Mouse (Mus musculus) urinary bladder, adult 2 months (tissue): ENCODE measurements around the gene 4930404N11Rik. TPM values are rescaled to one million over a fixed set of nuclear protein-coding genes. Genes with fewer than 3 reads are reported as not detected.

Experiments used
- polyA plus RNA-seq: library from polyadenylated mRNA; depleted of rRNA; stranded (reverse); fragments of >200 nt; gene quantifications from 2 replicates; pipeline ENCODE4 v1.2.3, GENCODE M21; 2012; rRNA removed

The 4930404N11Rik gene
- polyA plus RNA-seq, 1 experiment: 2.1 TPM

Other genes starting within 250 kb of the 4930404N11Rik start
- 30.0 and 39.0 TPM in 2 replicates for gene Zbtb7a, start 230.6 kb downstream of the 4930404N11Rik start, polyA plus RNA-seq
- gene Pias4, start 197.9 kb downstream of the 4930404N11Rik start, polyA plus RNA-seq: 12.5 and 17.9 TPM in 2 replicates
- gene Eef2, start 189.2 kb downstream of the 4930404N11Rik start, polyA plus RNA-seq: 1,109 and 1,486 TPM in 2 replicates
- gene Dapk3, start 182.8 kb downstream of the 4930404N11Rik start, polyA plus RNA-seq: 58.2 and 61.1 TPM in 2 replicates
- gene 4930442H23Rik, start 182.0 kb downstream of the 4930404N11Rik start, polyA plus RNA-seq: not detected in 2 replicates
- not detected in 2 replicates for gene Nmrk2, start 163.8 kb downstream of the 4930404N11Rik start, polyA plus RNA-seq
- 0.10 and 0.13 TPM in 2 replicates for gene Atcay, start 135.0 kb downstream of the 4930404N11Rik start, polyA plus RNA-seq
- gene Zfr2, start 132.7 kb downstream of the 4930404N11Rik start, polyA plus RNA-seq: 29.3 and 34.4 TPM in 2 replicates
- 2.2 and 2.6 TPM in 2 replicates for gene Matk, start 112.9 kb downstream of the 4930404N11Rik start, polyA plus RNA-seq
- 95.9 and 103 TPM in 2 replicates for gene Mrpl54, start 98.9 kb downstream of the 4930404N11Rik start, polyA plus RNA-seq
- gene Apba3, start 98.9 kb downstream of the 4930404N11Rik start, polyA plus RNA-seq: 45.9 and 48.3 TPM in 2 replicates
- gene Tjp3, start 74.2 kb downstream of the 4930404N11Rik start, polyA plus RNA-seq: 23.7 and 25.1 TPM in 2 replicates
- 38.6 and 48.9 TPM in 2 replicates for gene Pip5k1c, start 72.9 kb downstream of the 4930404N11Rik start, polyA plus RNA-seq
- 27.7 and 29.5 TPM in 2 replicates for gene Cactin, start 44.7 kb downstream of the 4930404N11Rik start, polyA plus RNA-seq
- gene Tbxa2r, start 37.1 kb downstream of the 4930404N11Rik start, polyA plus RNA-seq: 9.3 and 11.6 TPM in 2 replicates
- 3.2 and 6.5 TPM in 2 replicates for gene Gipc3, start 22.6 kb downstream of the 4930404N11Rik start, polyA plus RNA-seq
- gene Hmg20b, start 15.3 kb downstream of the 4930404N11Rik start, polyA plus RNA-seq: 82.9 and 91.7 TPM in 2 replicates
- gene Mfsd12, start 8.3 kb downstream of the 4930404N11Rik start, polyA plus RNA-seq: 12.1 and 12.4 TPM in 2 replicates
- gene Fzr1, start 12.7 kb upstream of the 4930404N11Rik start, polyA plus RNA-seq: 34.1 and 34.4 TPM in 2 replicates
- 42.9 and 47.4 TPM in 2 replicates for gene Dohh, start 18.6 kb upstream of the 4930404N11Rik start, polyA plus RNA-seq
- 3.6 and 3.8 TPM in 2 replicates for gene Gm48551, start 18.6 kb upstream of the 4930404N11Rik start, polyA plus RNA-seq
- 2.7 and 3.6 TPM in 2 replicates for gene Gm48552, start 23.2 kb upstream of the 4930404N11Rik start, polyA plus RNA-seq
- gene Smim24, start 27.2 kb upstream of the 4930404N11Rik start, polyA plus RNA-seq: 5.0 and 6.9 TPM in 2 replicates
- gene Nfic, start 89.8 kb upstream of the 4930404N11Rik start, polyA plus RNA-seq: 28.4 and 67.0 TPM in 2 replicates
- gene Celf5, start 116.9 kb upstream of the 4930404N11Rik start, polyA plus RNA-seq: 0.44 and 0.49 TPM in 2 replicates
- gene Ncln, start 130.6 kb upstream of the 4930404N11Rik start, polyA plus RNA-seq: 79.9 and 89.6 TPM in 2 replicates
- 2.2 and 2.3 TPM in 2 replicates for gene S1pr4, start 134.3 kb upstream of the 4930404N11Rik start, polyA plus RNA-seq
- 16.1 and 16.2 TPM in 2 replicates for gene Gna15, start 158.4 kb upstream of the 4930404N11Rik start, polyA plus RNA-seq
- gene Gna11, start 179.4 kb upstream of the 4930404N11Rik start, polyA plus RNA-seq: 84.0 and 88.5 TPM in 2 replicates
- gene Aes, start 193.7 kb upstream of the 4930404N11Rik start, polyA plus RNA-seq: 385 and 562 TPM in 2 replicates
- gene Tle2, start 208.7 kb upstream of the 4930404N11Rik start, polyA plus RNA-seq: 67.4 and 93.4 TPM in 2 replicates
- 38.1 and 47.5 TPM in 2 replicates for gene Tle6, start 235.3 kb upstream of the 4930404N11Rik start, polyA plus RNA-seq
- gene BC025920, start 240.5 kb upstream of the 4930404N11Rik start, polyA plus RNA-seq: 2.2 and 2.3 TPM in 2 replicates